Mouse (Mus musculus): ENCODE measurements around the gene Lca5l. TPM values are rescaled to one million over a fixed set of nuclear protein-coding genes. Genes with fewer than 3 reads are reported as not detected.

Gene Lca5l
- polyA plus RNA-seq, 2 experiments = 0.03 TPM; not detected in 1

DNA sequence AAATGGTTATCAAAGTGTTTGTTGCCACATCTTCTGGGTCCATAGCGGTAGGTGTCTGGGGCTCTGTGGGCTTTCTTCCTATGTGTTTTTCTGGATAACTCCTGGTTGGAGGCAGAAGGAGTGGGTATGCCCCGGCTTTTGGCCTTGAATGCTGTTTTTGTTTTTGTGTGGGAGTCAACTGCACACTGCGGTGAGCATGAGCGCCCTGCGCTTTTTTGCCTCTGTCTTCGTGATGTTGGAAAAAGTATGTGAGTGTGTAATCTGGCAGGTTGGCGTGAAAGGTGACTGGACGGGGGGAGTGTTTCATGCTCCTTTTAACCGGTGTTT is 8.6 kb upstream of the Lca5l start:
- DNase-seq (ENCODE audit: low read depth in 3 of 3, low spot score in 3 of 3) (no peak), ATAC-seq (ENCODE audit: insufficient read depth) (no peak)
- Histone ChIP-seq H3K27ac (no peak overlapping the region), H3K36me3 (replicated peaks; ENCODE audit: control insufficient read depth, insufficient read depth, low read depth) (no peaks in the 10 kb centered on the region), H3K9ac (replicated peaks) (no peak overlapping the region), H3K9me3 (ENCODE audit: control insufficient read depth, low read length) (no peaks in the 10 kb centered on the region), H3K27me3 (ENCODE audit: control insufficient read depth, insufficient read depth, low read length) (peaks cover 3% of the 10 kb centered on the region; the same call in 1 of the 2 replicates), H3K4me2 (ENCODE audit: low read depth) (peak overlapping the region; percentile 44), H3K4me1 (replicated peaks; ENCODE audit: control insufficient read depth in 2 of 2, insufficient read depth in 2 of 2, low read length in 1 of 2) (no peaks in the 10 kb centered on the region), H3K4me3 (ENCODE audit: insufficient read depth in 1 of 2, low read depth in 2 of 2, low read length in 2 of 2) (no peak overlapping the region)
- 54% methylated on average over 9 of the region's 9 CpGs for WGBS (ENCODE audit: insufficient replicate concordance)
- TF ChIP-seq EP300 (IDR thresholded peaks at IDR 0.05; ENCODE audit: low read depth) (no peak), CTCF (IDR thresholded peaks at IDR 0.05; ENCODE audit: low read depth) (no peak)

DNA sequence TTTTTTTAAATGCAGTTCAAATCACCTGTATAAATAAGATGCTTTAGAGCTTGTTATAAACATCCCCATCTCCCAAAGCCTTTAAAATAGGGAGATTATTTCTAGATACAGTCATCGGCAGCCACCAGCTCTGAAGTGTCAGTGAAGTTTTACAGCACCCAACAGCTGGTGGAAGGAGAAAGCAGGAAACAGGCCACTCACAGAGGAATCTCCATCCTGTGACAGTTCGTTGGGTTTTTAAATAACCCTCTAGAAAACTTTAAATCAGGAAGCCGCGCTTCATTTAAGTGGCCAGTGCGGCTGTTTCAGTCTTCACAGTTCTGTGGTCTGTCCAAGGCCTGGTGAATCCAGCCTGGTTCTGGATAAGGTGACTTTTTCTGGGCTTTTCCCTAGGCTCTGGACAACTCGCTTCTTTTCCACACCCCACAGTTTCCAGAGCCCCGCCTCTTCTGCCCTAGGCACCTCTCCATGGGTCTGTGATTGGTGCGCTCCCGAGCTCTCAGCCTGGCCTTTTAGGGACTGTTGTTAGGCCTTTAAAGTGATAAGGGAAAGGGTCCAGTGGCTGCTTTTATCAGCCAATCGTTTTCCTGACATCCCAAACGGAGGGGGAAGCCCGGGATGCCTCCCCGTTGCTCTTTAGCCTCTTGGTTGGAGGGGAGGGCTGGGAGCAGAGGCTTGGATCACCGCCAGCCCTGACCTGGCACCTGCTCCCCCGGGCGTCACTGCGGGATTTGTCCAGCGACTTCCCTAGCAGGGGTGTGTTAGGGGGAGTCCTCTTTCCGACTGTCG is 8.0 kb upstream of the Lca5l start, which contains the start of gene Sh3bgr:
Sh3bgr (plus strand) TSS at position 538 of the 789 bp plus-strand sequence.
- WGBS (ENCODE audit: insufficient replicate concordance) = 9% methylated on average over 20 of the region's 20 CpGs
- ATAC-seq (ENCODE audit: insufficient read depth) = peak; percentile 35; the same call in 1 of the 2 replicates

DNA sequence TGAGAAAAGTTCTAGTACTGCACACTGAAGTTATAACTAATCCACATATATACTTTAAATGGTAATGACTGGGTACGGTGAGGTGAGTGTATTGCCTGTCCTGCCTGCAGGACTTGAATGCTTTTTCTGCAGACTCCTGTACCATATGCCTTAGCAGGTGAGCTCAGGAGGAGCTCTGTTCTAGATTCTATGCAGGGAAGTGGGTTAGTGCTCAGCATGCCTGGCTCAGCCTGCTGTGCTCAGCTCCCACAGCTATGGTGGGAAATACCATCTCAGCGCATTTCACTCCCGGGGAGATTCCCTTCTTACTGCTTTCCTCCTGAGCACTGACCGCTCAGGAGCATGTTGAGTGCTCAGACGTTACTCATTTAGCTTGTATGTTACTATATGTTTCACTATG is 4.5 kb downstream of the Lca5l start:
- H3K4me3 ChIP-seq (ENCODE audit: insufficient read depth in 1 of 2, low read depth in 2 of 2, low read length in 2 of 2) = no peak overlapping the region
- no peaks in the 10 kb centered on the region for H3K36me3 ChIP-seq (replicated peaks; ENCODE audit: control insufficient read depth, insufficient read depth, low read depth)
- 67% methylated on average over 5 of the region's 5 CpGs for WGBS (ENCODE audit: insufficient replicate concordance)
- no peaks in the 10 kb centered on the region for H3K9me3 ChIP-seq (ENCODE audit: control insufficient read depth, low read length)
- ATAC-seq (ENCODE audit: insufficient read depth) = no peak
- H3K4me2 ChIP-seq (ENCODE audit: low read depth) = no peak overlapping the region
- TF ChIP-seq CTCF (IDR thresholded peaks at IDR 0.05; ENCODE audit: low read depth) (no peak), EP300 (IDR thresholded peaks at IDR 0.05; ENCODE audit: low read depth) (no peak)
- no peaks in the 10 kb centered on the region for H3K4me1 ChIP-seq (replicated peaks; ENCODE audit: control insufficient read depth in 2 of 2, insufficient read depth in 2 of 2, low read length in 1 of 2)
- H3K27ac ChIP-seq = no peak overlapping the region
- H3K27me3 ChIP-seq (ENCODE audit: control insufficient read depth, insufficient read depth, low read length) = peaks cover 11% of the 10 kb centered on the region
- no peak overlapping the region for H3K9ac ChIP-seq (replicated peaks)
- DNase-seq (ENCODE audit: low read depth in 3 of 3, low spot score in 3 of 3) = no peak

More for the DNA sequence above, 8.0 kb upstream of the Lca5l start, which contains the start of gene Sh3bgr:
- H3K4me3 ChIP-seq (ENCODE audit: insufficient read depth in 1 of 2, low read depth in 2 of 2, low read length in 2 of 2) = 0 out of 4 replicates have a peak within 1 kb of the TSS, but pooled peaks of 1 of the 2 experiments have one; percentile 6
- DNase-seq (ENCODE audit: low read depth in 3 of 3, low spot score in 3 of 3) = peak in 1 of 3 experiments; percentile 10
- H3K9ac ChIP-seq (replicated peaks) = no peak within 1 kb of the TSS
- no peaks in the 10 kb centered on the region for H3K4me1 ChIP-seq (replicated peaks; ENCODE audit: control insufficient read depth in 2 of 2, insufficient read depth in 2 of 2, low read length in 1 of 2)
- no peaks in the 10 kb centered on the region for H3K9me3 ChIP-seq (ENCODE audit: control insufficient read depth, low read length)
- H3K27ac ChIP-seq = no peak within 1 kb of the TSS
- TF ChIP-seq CTCF (IDR thresholded peaks at IDR 0.05; ENCODE audit: low read depth) = no peak
- no peak for TF ChIP-seq EP300 (IDR thresholded peaks at IDR 0.05; ENCODE audit: low read depth)
- H3K4me2 ChIP-seq (ENCODE audit: low read depth) = peak within 1 kb of the TSS; percentile 44
- H3K36me3 ChIP-seq (replicated peaks; ENCODE audit: control insufficient read depth, insufficient read depth, low read depth) = no peaks in the 10 kb centered on the region
- H3K27me3 ChIP-seq (ENCODE audit: control insufficient read depth, insufficient read depth, low read length) = peaks cover 3% of the 10 kb centered on the region; the same call in 1 of the 2 replicates

DNA sequence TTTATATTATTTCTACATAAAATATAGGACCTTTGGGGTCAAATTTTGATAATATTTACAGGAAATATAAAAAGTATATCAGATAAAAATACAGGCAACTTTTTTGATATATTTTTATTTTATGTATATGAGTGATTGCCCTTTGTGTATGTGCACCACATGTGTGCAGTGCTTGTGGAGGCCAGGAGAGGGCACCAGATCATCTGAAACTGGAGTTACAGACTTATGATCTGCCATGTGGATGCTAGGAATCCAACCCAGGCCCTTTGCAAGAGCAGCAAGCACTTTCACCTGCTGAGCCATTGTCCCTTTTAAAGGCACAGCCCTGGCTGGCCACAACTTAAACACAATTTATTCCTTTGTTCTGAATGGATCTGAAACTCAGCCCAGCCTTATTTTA is 12.9 kb downstream of the Lca5l start:
- no peak for ATAC-seq (ENCODE audit: insufficient read depth)
- no peak overlapping the region for H3K9ac ChIP-seq (replicated peaks)
- no peaks in the 10 kb centered on the region; the same call in 1 of the 2 replicates for H3K9me3 ChIP-seq (ENCODE audit: control insufficient read depth, low read length)
- H3K27ac ChIP-seq = no peak overlapping the region
- no peak overlapping the region for H3K4me2 ChIP-seq (ENCODE audit: low read depth)
- no peaks in the 10 kb centered on the region for H3K4me1 ChIP-seq (replicated peaks; ENCODE audit: control insufficient read depth in 2 of 2, insufficient read depth in 2 of 2, low read length in 1 of 2)
- TF ChIP-seq EP300 (IDR thresholded peaks at IDR 0.05; ENCODE audit: low read depth) (no peak), CTCF (IDR thresholded peaks at IDR 0.05; ENCODE audit: low read depth) (no peak)
- no peak for DNase-seq (ENCODE audit: low read depth in 3 of 3, low spot score in 3 of 3)
- H3K36me3 ChIP-seq (replicated peaks; ENCODE audit: control insufficient read depth, insufficient read depth, low read depth) = no peaks in the 10 kb centered on the region
- H3K4me3 ChIP-seq (ENCODE audit: insufficient read depth in 1 of 2, low read depth in 2 of 2, low read length in 2 of 2) = no peak overlapping the region
- no peaks in the 10 kb centered on the region for H3K27me3 ChIP-seq (ENCODE audit: control insufficient read depth, insufficient read depth, low read length)

DNA sequence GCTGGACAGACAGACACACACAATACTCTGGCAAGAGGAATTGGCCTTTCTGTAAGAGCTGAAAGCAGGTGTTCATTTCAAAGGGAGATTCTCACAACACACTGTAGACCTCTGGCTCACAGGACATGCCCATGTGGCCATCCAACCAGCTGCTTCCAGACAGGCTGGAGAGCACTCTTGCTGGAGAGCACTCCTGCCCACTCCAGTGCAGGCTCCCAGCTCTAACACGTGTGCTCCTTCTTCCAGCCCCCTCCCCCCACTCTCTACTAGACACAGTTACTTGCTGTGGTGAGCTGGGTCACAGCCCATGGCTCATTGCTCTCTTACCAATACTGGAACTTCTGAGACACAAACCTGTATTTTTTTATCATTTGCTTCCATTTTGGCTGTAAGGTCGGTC is 16.7 kb downstream of the Lca5l start:
- H3K4me2 ChIP-seq (ENCODE audit: low read depth) = no peak overlapping the region
- no peaks in the 10 kb centered on the region for H3K27me3 ChIP-seq (ENCODE audit: control insufficient read depth, insufficient read depth, low read length)
- H3K27ac ChIP-seq = no peak overlapping the region
- H3K4me3 ChIP-seq (ENCODE audit: insufficient read depth in 1 of 2, low read depth in 2 of 2, low read length in 2 of 2) = no peak overlapping the region
- WGBS (ENCODE audit: insufficient replicate concordance) = 37% methylated on average over 2 of the region's 2 CpGs
- DNase-seq (ENCODE audit: low read depth in 3 of 3, low spot score in 3 of 3) (no peak), ATAC-seq (ENCODE audit: insufficient read depth) (no peak)
- H3K36me3 ChIP-seq (replicated peaks; ENCODE audit: control insufficient read depth, insufficient read depth, low read depth) = no peaks in the 10 kb centered on the region
- no peaks in the 10 kb centered on the region; the same call in 1 of the 2 replicates for H3K9me3 ChIP-seq (ENCODE audit: control insufficient read depth, low read length)
- H3K9ac ChIP-seq (replicated peaks) = no peak overlapping the region
- no peaks in the 10 kb centered on the region for H3K4me1 ChIP-seq (replicated peaks; ENCODE audit: control insufficient read depth in 2 of 2, insufficient read depth in 2 of 2, low read length in 1 of 2)
- TF ChIP-seq CTCF (IDR thresholded peaks at IDR 0.05; ENCODE audit: low read depth) (no peak), EP300 (IDR thresholded peaks at IDR 0.05; ENCODE audit: low read depth) (no peak)

Measured in liver, embryonic 14.5 days (tissue).